Mouse (Mus musculus): ENCODE data around the gene Psors1c2.

GRCm38 (mm10) chr17:35485702-35486101 is 47.3 kb upstream of the Psors1c2 start:
- TF ChIP-seq POLR2A (IDR thresholded peaks at IDR 0.05; ENCODE audit: insufficient read depth, low read depth, low read length) (no peak), CTCF (IDR thresholded peaks at IDR 0.05) (no peak), EP300 (IDR thresholded peaks at IDR 0.05; ENCODE audit: insufficient read depth, low read depth, low read length) (no peak)

Measured in heart, adult 2 months (tissue).